Mouse (Mus musculus): ENCODE data around the gene Gm17268. TPM values are rescaled to one million over a fixed set of nuclear protein-coding genes. Genes with fewer than 3 reads are reported as not detected.

Gene Gm17268
- polyA plus RNA-seq, 1 experiment from 2014 or later = not detected

GRCm38 (mm10) chr11:82057646-82058045 is 19.3 kb upstream of the Gm17268 start, which contains the start of gene Ccl11:
Ccl11 (plus strand) TSS chr11:82057823.
- Histone ChIP-seq H3K36me3 (no peaks in the 10 kb centered on the region), H3K9me3 (replicated peaks) (no peaks in the 10 kb centered on the region), H3K4me1 (replicated peaks) (no peaks in the 10 kb centered on the region), H3K4me3 (no peak within 1 kb of the TSS), H3K4me2 (no peak within 1 kb of the TSS), H3K27me3 (replicated peaks) (no peaks in the 10 kb centered on the region; the same call in 1 of the 2 replicates), H3K27ac (ENCODE audit: poor library complexity, severe bottlenecking) (no peak within 1 kb of the TSS), H3K9ac (no peak within 1 kb of the TSS)
- ATAC-seq (ENCODE audit: insufficient number of reproducible peaks, low FRiP score) = no peak
- 67% methylated on average over 6 of the region's 6 CpGs for WGBS

GRCm38 (mm10) chr11:82053849-82054248 is 15.5 kb upstream of the Gm17268 start:
- Histone ChIP-seq H3K9me3 (replicated peaks) (no peaks in the 10 kb centered on the region), H3K27me3 (replicated peaks) (no peaks in the 10 kb centered on the region; the same call in 1 of the 2 replicates), H3K27ac (ENCODE audit: poor library complexity, severe bottlenecking) (no peak overlapping the region), H3K4me3 (no peak overlapping the region), H3K4me1 (replicated peaks) (no peaks in the 10 kb centered on the region), H3K4me2 (no peak overlapping the region), H3K9ac (no peak overlapping the region), H3K36me3 (no peaks in the 10 kb centered on the region)
- 78% methylated on average over 7 of the region's 7 CpGs for WGBS
- ATAC-seq (ENCODE audit: insufficient number of reproducible peaks, low FRiP score) = no peak

GRCm38 (mm10) chr11:82047746-82048415 is 9.5 kb upstream of the Gm17268 start:
- 42% methylated on average over 6 of the region's 6 CpGs for WGBS
- H3K36me3 ChIP-seq = no peaks in the 10 kb centered on the region
- H3K27me3 ChIP-seq (replicated peaks) = no peaks in the 10 kb centered on the region
- no peaks in the 10 kb centered on the region for H3K9me3 ChIP-seq (replicated peaks)
- ATAC-seq (ENCODE audit: insufficient number of reproducible peaks, low FRiP score) = no peak
- H3K4me3 ChIP-seq = no peak overlapping the region
- H3K9ac ChIP-seq = no peak overlapping the region
- H3K27ac ChIP-seq (ENCODE audit: poor library complexity, severe bottlenecking) = no peak overlapping the region
- no peak overlapping the region for H3K4me2 ChIP-seq
- H3K4me1 ChIP-seq (replicated peaks) = peaks cover 3% of the 10 kb centered on the region; the same call in 1 of the 2 replicates

GRCm38 (mm10) chr11:82045471-82045870 is 7.1 kb upstream of the Gm17268 start, which contains the start of gene Ccl7:
Ccl7 (plus strand) TSS chr11:82045712.
- no peak for ATAC-seq (ENCODE audit: insufficient number of reproducible peaks, low FRiP score)
- Histone ChIP-seq H3K9ac (no peak within 1 kb of the TSS), H3K9me3 (replicated peaks) (no peaks in the 10 kb centered on the region), H3K4me1 (replicated peaks) (peaks cover 3% of the 10 kb centered on the region; the same call in 1 of the 2 replicates), H3K36me3 (no peaks in the 10 kb centered on the region), H3K27me3 (replicated peaks) (no peaks in the 10 kb centered on the region), H3K27ac (ENCODE audit: poor library complexity, severe bottlenecking) (peak within 1 kb of the TSS; percentile 60; the same call in 1 of the 2 replicates), H3K4me3 (no peak within 1 kb of the TSS), H3K4me2 (no peak within 1 kb of the TSS)
- WGBS = 67% methylated on average over 3 of the region's 3 CpGs

- Histone ChIP-seq H3K36me3 (no peaks in the 10 kb centered on the region), H3K9me3 (replicated peaks) (no peaks in the 10 kb centered on the region), H3K4me1 (replicated peaks) (peaks cover 17% of the 10 kb centered on the region), H3K4me3 (no peak overlapping the region), H3K27ac (ENCODE audit: poor library complexity, severe bottlenecking) (no peak overlapping the region), H3K4me2 (no peak overlapping the region), H3K9ac (no peak overlapping the region), H3K27me3 (replicated peaks) (no peaks in the 10 kb centered on the region)
- no peak for ATAC-seq (ENCODE audit: insufficient number of reproducible peaks, low FRiP score)
- WGBS = 61% methylated on average over 4 of the region's 4 CpGs
Measured at GRCm38 (mm10) chr11:82041671-82042080, 3.3 kb upstream of the Gm17268 start.

GRCm38 (mm10) chr11:82039132-82039660 is 834 bp upstream of the Gm17268 start:
- ATAC-seq (ENCODE audit: insufficient number of reproducible peaks, low FRiP score) = no peak
- H3K9ac ChIP-seq = no peak overlapping the region
- WGBS = 50% methylated on average over 3 of the region's 3 CpGs

GRCm38 (mm10) chr11:82035857-82036256 is 2.5 kb downstream of the Gm17268 start:
- no peak overlapping the region for H3K4me2 ChIP-seq
- no peak for ATAC-seq (ENCODE audit: insufficient number of reproducible peaks, low FRiP score)
- H3K4me1 ChIP-seq (replicated peaks) = peaks cover 43% of the 10 kb centered on the region
- no peak overlapping the region for H3K27ac ChIP-seq (ENCODE audit: poor library complexity, severe bottlenecking)
- no peak overlapping the region for H3K9ac ChIP-seq
- 63% methylated on average over 2 of the region's 2 CpGs for WGBS
- no peaks in the 10 kb centered on the region for H3K36me3 ChIP-seq
- H3K9me3 ChIP-seq (replicated peaks) = no peaks in the 10 kb centered on the region
- no peaks in the 10 kb centered on the region for H3K27me3 ChIP-seq (replicated peaks)
- H3K4me3 ChIP-seq = no peak overlapping the region

More at GRCm38 (mm10) chr11:82039132-82039660, 834 bp upstream of the Gm17268 start:
- no peaks in the 10 kb centered on the region for H3K9me3 ChIP-seq (replicated peaks)
- H3K36me3 ChIP-seq = no peaks in the 10 kb centered on the region
- no peak overlapping the region for H3K4me3 ChIP-seq
- no peaks in the 10 kb centered on the region for H3K27me3 ChIP-seq (replicated peaks)
- H3K4me1 ChIP-seq (replicated peaks) = peaks cover 24% of the 10 kb centered on the region
- H3K27ac ChIP-seq (ENCODE audit: poor library complexity, severe bottlenecking) = peak overlapping the region; percentile 16; the same call in 1 of the 2 replicates
- H3K4me2 ChIP-seq = no peak overlapping the region

GRCm38 (mm10) chr11:82035356-82035755 is 3.0 kb downstream of the Gm17268 start, which contains the start of gene Ccl2:
Ccl2 (plus strand) TSS chr11:82035571.
- 27% methylated on average over 5 of the region's 5 CpGs for WGBS
- H3K4me3 ChIP-seq = no peak within 1 kb of the TSS
- H3K27me3 ChIP-seq (replicated peaks) = no peaks in the 10 kb centered on the region
- H3K9me3 ChIP-seq (replicated peaks) = no peaks in the 10 kb centered on the region
- H3K36me3 ChIP-seq = no peaks in the 10 kb centered on the region
- H3K9ac ChIP-seq = no peak within 1 kb of the TSS
- peaks cover 43% of the 10 kb centered on the region for H3K4me1 ChIP-seq (replicated peaks)
- peak; percentile 69 for ATAC-seq (ENCODE audit: insufficient number of reproducible peaks, low FRiP score)
- 0 out of 2 replicates have a peak within 1 kb of the TSS, but pooled peaks have one; percentile 3 for H3K27ac ChIP-seq (ENCODE audit: poor library complexity, severe bottlenecking)
- no peak within 1 kb of the TSS for H3K4me2 ChIP-seq

- no peaks in the 10 kb centered on the region for H3K36me3 ChIP-seq
- H3K9me3 ChIP-seq (replicated peaks) = no peaks in the 10 kb centered on the region
- H3K4me1 ChIP-seq (replicated peaks) = peaks cover 43% of the 10 kb centered on the region
- H3K9ac ChIP-seq = no peak overlapping the region
- ATAC-seq (ENCODE audit: insufficient number of reproducible peaks, low FRiP score) = no peak
- 0 out of 2 replicates have a peak overlapping the region, but pooled peaks have one; percentile 3 for H3K27ac ChIP-seq (ENCODE audit: poor library complexity, severe bottlenecking)
- no peaks in the 10 kb centered on the region for H3K27me3 ChIP-seq (replicated peaks)
- H3K4me3 ChIP-seq = no peak overlapping the region
- 70% methylated on average over 7 of the region's 7 CpGs for WGBS
- no peak overlapping the region for H3K4me2 ChIP-seq
Measured at GRCm38 (mm10) chr11:82034446-82034845, 3.9 kb downstream of the Gm17268 start.

GRCm38 (mm10) chr11:82032678-82033344 is 5.6 kb downstream of the Gm17268 start:
- H3K9ac ChIP-seq = no peak overlapping the region
- H3K4me1 ChIP-seq (replicated peaks) = peaks cover 29% of the 10 kb centered on the region
- no peaks in the 10 kb centered on the region for H3K27me3 ChIP-seq (replicated peaks)
- WGBS = 23% methylated on average over 8 of the region's 8 CpGs
- no peak overlapping the region for H3K4me3 ChIP-seq
- H3K36me3 ChIP-seq = no peaks in the 10 kb centered on the region
- H3K27ac ChIP-seq (ENCODE audit: poor library complexity, severe bottlenecking) = peak overlapping the region; percentile 86
- no peaks in the 10 kb centered on the region for H3K9me3 ChIP-seq (replicated peaks)
- no peak overlapping the region for H3K4me2 ChIP-seq
- peak; percentile 66; the same call in 1 of the 2 replicates for ATAC-seq (ENCODE audit: insufficient number of reproducible peaks, low FRiP score)

- Histone ChIP-seq H3K27ac (ENCODE audit: poor library complexity, severe bottlenecking) (peak overlapping the region; percentile 73), H3K27me3 (replicated peaks) (no peaks in the 10 kb centered on the region), H3K4me3 (no peak overlapping the region), H3K9ac (no peak overlapping the region), H3K4me2 (no peak overlapping the region), H3K36me3 (no peaks in the 10 kb centered on the region), H3K4me1 (replicated peaks) (peaks cover 29% of the 10 kb centered on the region), H3K9me3 (replicated peaks) (no peaks in the 10 kb centered on the region)
- ATAC-seq (ENCODE audit: insufficient number of reproducible peaks, low FRiP score) = no peak
Measured at GRCm38 (mm10) chr11:82032136-82032535, 6.2 kb downstream of the Gm17268 start.

Measured in heart, embryonic 12.5 days (tissue).